Mouse (Mus musculus): ENCODE data around the gene Vmn2r56. TPM values are rescaled to one million over a fixed set of nuclear protein-coding genes. Genes with fewer than 3 reads are reported as not detected.

Gene Vmn2r56
- total RNA-seq (2014; rRNA removed) (0.10 and 0.15 TPM in 2 replicates), polyA plus RNA-seq (2015; fragmentation: Nextera tagmentation; extraction: Ambion mirVana) (0.02 TPM in 1 of 2 replicates, not detected in the other)

DNA sequence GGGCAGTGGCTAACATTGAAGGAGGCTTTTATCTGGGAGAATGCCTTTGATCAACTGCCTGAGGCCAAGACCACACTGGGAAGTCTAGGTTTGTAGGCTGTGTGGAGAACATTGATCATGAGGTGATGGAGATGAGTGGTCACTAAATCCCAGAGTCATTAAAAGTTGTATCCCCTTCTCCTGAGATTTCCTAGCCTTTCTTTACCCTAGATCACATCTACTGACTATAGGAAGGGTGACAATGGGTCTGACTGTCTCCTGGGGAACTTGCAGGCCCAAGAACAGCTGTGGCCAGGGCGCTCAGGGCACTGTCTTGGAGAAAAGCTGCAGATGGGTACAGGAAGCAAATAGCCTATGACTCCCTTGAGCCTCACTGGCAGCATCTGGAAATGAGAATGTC is at the start of gene Vmn2r56:
TSS of gene Vmn2r56 (minus strand) at position 101 of the 400 bp plus-strand sequence.
- Histone ChIP-seq H3K4me3 (ENCODE audit: low read depth, low read length) (no peak within 1 kb of the TSS), H3K9ac (no peak within 1 kb of the TSS), H3K4me1 (ENCODE audit: insufficient read depth) (no peaks in the 10 kb centered on the region), H3K27ac (ENCODE audit: low read depth, low read length) (no peak within 1 kb of the TSS), H3K4me2 (ENCODE audit: low read depth) (no peak within 1 kb of the TSS), H3K9me3 (ENCODE audit: low read length) (no peaks in the 10 kb centered on the region), H3K36me3 (ENCODE audit: insufficient read depth) (no peaks in the 10 kb centered on the region), H3K27me3 (ENCODE audit: insufficient read depth, low read length) (no peaks in the 10 kb centered on the region)
- no peak for ATAC-seq
- no peak for DNase-seq
- no peak for TF ChIP-seq CTCF (IDR thresholded peaks at IDR 0.05; ENCODE audit: low read depth)
- WGBS: 64% methylated on average over 1 of the region's 1 CpGs

- H3K27me3 ChIP-seq (ENCODE audit: insufficient read depth, low read length): no peaks in the 10 kb centered on the region
- peak; percentile 98 for ATAC-seq
- H3K4me1 ChIP-seq (ENCODE audit: insufficient read depth): peaks cover 5% of the 10 kb centered on the region; the same call in 1 of the 2 replicates
- peak overlapping the region; percentile 74 for H3K4me3 ChIP-seq (ENCODE audit: low read depth, low read length)
- DNase-seq: peak; percentile 96
- peak; percentile 40; the same call in 1 of the 2 replicates for TF ChIP-seq CTCF (IDR thresholded peaks at IDR 0.05; ENCODE audit: low read depth)
- peak overlapping the region; percentile 89 for H3K27ac ChIP-seq (ENCODE audit: low read depth, low read length)
- H3K36me3 ChIP-seq (ENCODE audit: insufficient read depth): peaks cover 2% of the 10 kb centered on the region
- 1% methylated on average over 57 of the region's 57 CpGs for WGBS
- H3K4me2 ChIP-seq (ENCODE audit: low read depth): peak overlapping the region; percentile 96
- H3K9me3 ChIP-seq (ENCODE audit: low read length): no peaks in the 10 kb centered on the region
- H3K9ac ChIP-seq: peak overlapping the region; percentile 80
These were observed 45.5 kb upstream of the Vmn2r56 start for GRCm38 (mm10) chr7:12780151-12780830.

DNA sequence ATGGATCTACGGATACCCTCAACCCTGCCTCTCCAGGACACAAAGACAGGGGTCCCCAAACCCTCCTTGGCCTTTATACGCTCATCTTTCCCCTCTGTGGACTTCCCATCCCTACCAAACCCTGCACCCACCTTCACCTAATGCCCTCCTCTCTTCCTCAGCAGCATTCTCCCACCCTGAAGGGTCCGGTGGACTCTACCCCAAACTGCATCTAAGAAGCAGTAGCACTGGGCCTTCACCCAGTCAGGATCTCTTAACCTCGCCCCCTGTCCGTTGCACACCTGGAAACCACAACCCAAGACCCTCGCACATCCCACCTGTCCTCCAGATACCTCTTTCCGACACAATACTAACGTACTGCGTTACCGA is 45.0 kb upstream of the Vmn2r56 start:
- Histone ChIP-seq H3K4me3 (ENCODE audit: low read depth, low read length) (peak overlapping the region; percentile 74), H3K27me3 (ENCODE audit: insufficient read depth, low read length) (no peaks in the 10 kb centered on the region), H3K9ac (peak overlapping the region; percentile 80), H3K4me1 (ENCODE audit: insufficient read depth) (peaks cover 5% of the 10 kb centered on the region; the same call in 1 of the 2 replicates), H3K36me3 (ENCODE audit: insufficient read depth) (peaks cover 8% of the 10 kb centered on the region), H3K27ac (ENCODE audit: low read depth, low read length) (peak overlapping the region; percentile 89; the same call in 1 of the 2 replicates), H3K4me2 (ENCODE audit: low read depth) (peak overlapping the region; percentile 96), H3K9me3 (ENCODE audit: low read length) (no peaks in the 10 kb centered on the region)
- 20% methylated on average over 10 of the region's 10 CpGs for WGBS
- no peak for TF ChIP-seq CTCF (IDR thresholded peaks at IDR 0.05; ENCODE audit: low read depth)
- no peak for ATAC-seq
- no peak for DNase-seq

- DNase-seq: peak; percentile 16
These were observed 44.3 kb upstream of the Vmn2r56 start for GRCm38 (mm10) chr7:12779141-12779540.

GRCm38 (mm10) chr7:12774606-12775005 is 39.8 kb upstream of the Vmn2r56 start:
- no peaks in the 10 kb centered on the region for H3K27me3 ChIP-seq (ENCODE audit: insufficient read depth, low read length)
- TF ChIP-seq CTCF (IDR thresholded peaks at IDR 0.05; ENCODE audit: low read depth): peak; percentile 12; the same call in 1 of the 2 replicates
- H3K27ac ChIP-seq (ENCODE audit: low read depth, low read length): no peak overlapping the region
- DNase-seq: peak; percentile 65
- 65% methylated on average over 1 of the region's 1 CpGs for WGBS
- no peak overlapping the region for H3K4me2 ChIP-seq (ENCODE audit: low read depth)
- peaks cover 51% of the 10 kb centered on the region for H3K36me3 ChIP-seq (ENCODE audit: insufficient read depth)
- peaks cover 5% of the 10 kb centered on the region; the same call in 1 of the 2 replicates for H3K4me1 ChIP-seq (ENCODE audit: insufficient read depth)
- H3K4me3 ChIP-seq (ENCODE audit: low read depth, low read length): no peak overlapping the region
- ATAC-seq: peak; percentile 72
- H3K9me3 ChIP-seq (ENCODE audit: low read length): peaks cover 5% of the 10 kb centered on the region; the same call in 1 of the 2 replicates
- H3K9ac ChIP-seq: no peak overlapping the region

More at GRCm38 (mm10) chr7:12779141-12779540, 44.3 kb upstream of the Vmn2r56 start:
- TF ChIP-seq CTCF (IDR thresholded peaks at IDR 0.05; ENCODE audit: low read depth): no peak
- Histone ChIP-seq H3K27me3 (ENCODE audit: insufficient read depth, low read length) (no peaks in the 10 kb centered on the region), H3K9ac (no peak overlapping the region), H3K4me3 (ENCODE audit: low read depth, low read length) (peak overlapping the region; percentile 74; the same call in 1 of the 2 replicates), H3K4me2 (ENCODE audit: low read depth) (peak overlapping the region; percentile 96), H3K27ac (ENCODE audit: low read depth, low read length) (no peak overlapping the region), H3K36me3 (ENCODE audit: insufficient read depth) (peaks cover 14% of the 10 kb centered on the region), H3K9me3 (ENCODE audit: low read length) (peaks cover under 1% of the 10 kb centered on the region; the same call in 1 of the 2 replicates), H3K4me1 (ENCODE audit: insufficient read depth) (peaks cover 5% of the 10 kb centered on the region; the same call in 1 of the 2 replicates)
- ATAC-seq: no peak
- 73% methylated on average over 5 of the region's 5 CpGs for WGBS

DNA sequence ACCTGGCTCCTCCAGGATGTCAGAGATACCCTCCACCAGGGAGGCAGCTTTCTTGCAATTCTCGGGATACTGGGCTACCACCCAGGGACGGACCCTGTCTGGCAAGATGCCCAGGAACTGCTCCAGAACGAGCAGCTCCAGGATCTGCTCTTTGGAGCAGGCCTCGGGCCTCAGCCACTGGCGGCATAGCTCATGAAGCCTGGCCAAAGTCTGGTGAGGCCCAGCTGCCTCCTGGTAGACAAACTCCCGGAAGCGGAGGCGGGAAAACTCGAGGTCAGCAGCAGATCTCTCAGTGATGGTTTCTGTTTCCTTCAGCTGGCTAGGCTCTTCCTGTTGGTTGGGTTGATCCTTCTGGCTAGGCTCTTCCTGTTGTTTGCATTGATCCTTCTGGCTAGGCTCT is 39.3 kb upstream of the Vmn2r56 start:
- Histone ChIP-seq H3K4me3 (ENCODE audit: low read depth, low read length) (no peak overlapping the region), H3K36me3 (ENCODE audit: insufficient read depth) (peaks cover 56% of the 10 kb centered on the region), H3K9ac (no peak overlapping the region), H3K9me3 (ENCODE audit: low read length) (peaks cover 5% of the 10 kb centered on the region; the same call in 1 of the 2 replicates), H3K4me2 (ENCODE audit: low read depth) (no peak overlapping the region), H3K27ac (ENCODE audit: low read depth, low read length) (no peak overlapping the region), H3K27me3 (ENCODE audit: insufficient read depth, low read length) (no peaks in the 10 kb centered on the region), H3K4me1 (ENCODE audit: insufficient read depth) (0 out of 2 replicates have a peak, but pooled peaks cover under 1% of the 10 kb centered on the region)
- TF ChIP-seq CTCF (IDR thresholded peaks at IDR 0.05; ENCODE audit: low read depth): no peak
- DNase-seq (no peak), ATAC-seq (peak; percentile 32; the same call in 1 of the 2 replicates)
- WGBS: 72% methylated on average over 9 of the region's 9 CpGs
